Mouse (Mus musculus): ENCODE results near the gene Lrrc29. TPM values are rescaled to one million over a fixed set of nuclear protein-coding genes. Genes with fewer than 3 reads are reported as not detected.
A peak's percentile ranks its signal among the peaks of the same experiment; 100 is the strongest.
"Not testable (repeated sequence)": the region's sequence is repeated elsewhere in the genome, so short reads cannot be mapped to it uniquely, and the experiment has no call there.

The Lrrc29 gene
- total RNA-seq, 2 experiments from 2014 or later: 0.76 to 1.6 TPM

GRCm38 (mm10) chr8:105295256-105295655 is 30.8 kb downstream of the Lrrc29 start:
- intact Hi-C loops (cut with DNase I; ENCODE audit: low total_unique reads): no loop called here
- DNase-seq: no peak

DNA sequence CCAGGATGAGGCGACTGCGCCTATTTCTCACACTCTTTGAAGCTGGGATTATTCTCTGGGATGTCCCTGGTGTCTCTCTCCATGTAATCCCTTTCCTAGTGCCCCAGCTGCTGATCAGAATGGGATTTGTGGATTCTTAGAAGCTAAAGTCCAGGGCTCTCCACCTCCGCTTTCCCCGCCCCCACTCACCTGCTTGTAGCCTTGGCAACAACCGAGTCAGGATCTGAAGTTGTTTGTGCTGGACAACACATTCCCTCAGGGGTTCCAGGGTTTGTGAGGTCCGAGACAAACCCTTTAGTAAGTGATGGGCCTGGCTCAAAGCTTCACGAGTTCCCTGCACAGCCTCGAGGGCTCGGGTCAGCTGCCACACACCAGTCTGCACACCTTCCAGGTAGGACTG is 31.3 kb downstream of the Lrrc29 start:
- intact Hi-C loops (cut with DNase I; ENCODE audit: low total_unique reads): no loop called here
- DNase-seq: no peak

GRCm38 (mm10) chr8:105293405-105293804 is 32.7 kb downstream of the Lrrc29 start:
- no peak for DNase-seq
- intact Hi-C loops (cut with DNase I; ENCODE audit: low total_unique reads): no loop called here

- DNase-seq: no peak
- intact Hi-C loops (cut with DNase I; ENCODE audit: low total_unique reads): no loop called here
These were observed 33.6 kb downstream of the Lrrc29 start for GRCm38 (mm10) chr8:105292471-105292870.

- intact Hi-C loops (cut with DNase I; ENCODE audit: low total_unique reads); DNase-seq: not testable (repeated sequence)
These were observed 34.3 kb downstream of the Lrrc29 start for GRCm38 (mm10) chr8:105291802-105292201.

- DNase-seq; intact Hi-C loops (cut with DNase I; ENCODE audit: low total_unique reads): not testable (repeated sequence)
These were observed 34.7 kb downstream of the Lrrc29 start for GRCm38 (mm10) chr8:105291364-105291763.

GRCm38 (mm10) chr8:105290554-105291314 is 35.3 kb downstream of the Lrrc29 start:
- peak; percentile 92 for DNase-seq
- intact Hi-C loops (cut with DNase I; ENCODE audit: low total_unique reads): no loop called here

DNA sequence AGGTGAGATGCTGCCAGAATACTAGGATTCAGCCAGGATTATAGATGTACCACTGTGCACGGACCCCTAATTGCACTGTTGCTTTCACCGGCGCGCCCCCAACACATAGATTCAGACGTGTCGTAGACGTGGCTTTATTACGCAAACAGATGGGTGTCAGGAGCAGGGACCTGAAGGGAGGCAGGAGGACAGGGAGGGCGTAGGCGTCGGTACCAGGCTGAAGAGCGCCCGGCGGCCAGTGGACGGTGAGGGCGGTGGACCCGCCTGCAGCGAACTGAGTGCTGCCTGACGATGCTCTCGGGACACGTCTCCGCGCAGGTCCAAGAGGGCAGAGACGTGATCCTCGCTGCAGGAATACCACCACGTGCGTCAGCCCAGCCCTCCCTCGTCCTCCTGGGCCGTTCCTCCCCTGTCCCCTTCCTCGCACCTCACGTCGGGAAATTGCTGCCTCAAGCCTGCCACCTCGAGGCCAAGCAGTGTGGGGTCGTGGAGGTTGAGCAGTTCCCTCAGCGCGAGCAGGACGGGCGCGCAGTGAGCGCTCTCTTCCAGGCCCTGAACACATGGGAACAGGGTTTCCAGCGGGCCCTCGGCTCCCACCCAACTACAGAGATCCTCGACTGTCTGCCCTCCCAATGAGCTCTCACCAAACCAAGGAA is 36.1 kb downstream of the Lrrc29 start, which contains the start of gene 4931428F04Rik:
TSS of gene 4931428F04Rik (minus strand) at position 60 of the 656 bp plus-strand sequence.
- peak; percentile 58 for DNase-seq
- intact Hi-C loops (cut with DNase I; ENCODE audit: low total_unique reads): no loop called here

GRCm38 (mm10) chr8:105288958-105289732 is 36.9 kb downstream of the Lrrc29 start:
- intact Hi-C loops (cut with DNase I; ENCODE audit: low total_unique reads): no loop called here
- peak; percentile 91 for DNase-seq

GRCm38 (mm10) chr8:105288231-105288630 is 37.8 kb downstream of the Lrrc29 start:
- no peak for DNase-seq
- intact Hi-C loops (cut with DNase I; ENCODE audit: low total_unique reads): no loop called here

GRCm38 (mm10) chr8:105286907-105287306 is 39.2 kb downstream of the Lrrc29 start:
- no peak for DNase-seq
- intact Hi-C loops (cut with DNase I; ENCODE audit: low total_unique reads): no loop called here

GRCm38 (mm10) chr8:105285514-105285913 is 40.6 kb downstream of the Lrrc29 start:
- intact Hi-C loops (cut with DNase I; ENCODE audit: low total_unique reads): no loop called here
- DNase-seq: no peak

DNA sequence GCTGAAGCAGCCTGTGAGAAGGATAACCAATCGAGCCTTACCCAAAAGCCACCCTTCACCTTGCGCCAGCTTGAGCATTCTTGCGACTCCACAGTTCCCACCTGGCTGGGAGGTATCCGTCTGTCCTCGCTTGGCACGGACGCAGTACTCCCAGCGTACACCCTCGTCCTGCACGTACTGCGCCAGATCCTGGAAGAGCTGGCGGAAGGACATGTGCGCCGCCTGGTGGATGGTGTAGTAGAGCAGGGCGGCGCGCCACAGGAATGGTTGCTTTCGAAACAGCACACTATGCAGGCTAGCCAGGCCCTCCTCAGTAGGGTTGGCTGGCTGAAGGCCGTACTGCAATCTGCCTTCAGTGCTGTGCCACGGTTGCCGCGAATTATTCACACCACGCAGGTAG is 43.0 kb downstream of the Lrrc29 start:
- DNase-seq: peak; percentile 57
- intact Hi-C loops (cut with DNase I; ENCODE audit: low total_unique reads): no loop called here

DNA sequence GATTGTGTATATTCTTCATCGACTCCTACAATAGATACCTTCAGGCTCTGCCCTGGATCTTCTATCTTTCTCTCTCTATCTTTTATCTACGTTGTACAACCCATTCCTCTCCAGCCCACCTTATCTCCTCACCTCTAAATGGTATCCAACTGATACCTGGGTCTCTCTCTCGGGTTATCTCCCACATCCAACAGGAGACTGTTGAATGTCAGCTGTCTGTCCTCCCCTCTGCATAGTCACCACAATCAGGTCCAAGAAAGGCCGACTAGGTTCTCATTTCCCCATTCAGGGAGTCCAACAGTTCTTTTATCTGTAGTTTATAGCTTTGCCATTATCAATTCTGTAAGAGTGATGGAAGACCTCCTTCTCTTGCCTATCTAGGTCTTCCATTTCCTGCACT is 43.8 kb downstream of the Lrrc29 start:
- DNase-seq: no peak
- intact Hi-C loops (cut with DNase I; ENCODE audit: low total_unique reads): no loop called here

GRCm38 (mm10) chr8:105281821-105282220 is 44.3 kb downstream of the Lrrc29 start:
- DNase-seq: no peak
- intact Hi-C loops (cut with DNase I; ENCODE audit: low total_unique reads): no loop called here

- intact Hi-C loops (cut with DNase I; ENCODE audit: low total_unique reads): no loop called here
- no peak for DNase-seq
These were observed 45.5 kb downstream of the Lrrc29 start for GRCm38 (mm10) chr8:105280567-105280966.

GRCm38 (mm10) chr8:105278911-105279334 is 47.2 kb downstream of the Lrrc29 start:
- peak; percentile 85 for DNase-seq
- intact Hi-C loops (cut with DNase I; ENCODE audit: low total_unique reads): no loop called here

DNA sequence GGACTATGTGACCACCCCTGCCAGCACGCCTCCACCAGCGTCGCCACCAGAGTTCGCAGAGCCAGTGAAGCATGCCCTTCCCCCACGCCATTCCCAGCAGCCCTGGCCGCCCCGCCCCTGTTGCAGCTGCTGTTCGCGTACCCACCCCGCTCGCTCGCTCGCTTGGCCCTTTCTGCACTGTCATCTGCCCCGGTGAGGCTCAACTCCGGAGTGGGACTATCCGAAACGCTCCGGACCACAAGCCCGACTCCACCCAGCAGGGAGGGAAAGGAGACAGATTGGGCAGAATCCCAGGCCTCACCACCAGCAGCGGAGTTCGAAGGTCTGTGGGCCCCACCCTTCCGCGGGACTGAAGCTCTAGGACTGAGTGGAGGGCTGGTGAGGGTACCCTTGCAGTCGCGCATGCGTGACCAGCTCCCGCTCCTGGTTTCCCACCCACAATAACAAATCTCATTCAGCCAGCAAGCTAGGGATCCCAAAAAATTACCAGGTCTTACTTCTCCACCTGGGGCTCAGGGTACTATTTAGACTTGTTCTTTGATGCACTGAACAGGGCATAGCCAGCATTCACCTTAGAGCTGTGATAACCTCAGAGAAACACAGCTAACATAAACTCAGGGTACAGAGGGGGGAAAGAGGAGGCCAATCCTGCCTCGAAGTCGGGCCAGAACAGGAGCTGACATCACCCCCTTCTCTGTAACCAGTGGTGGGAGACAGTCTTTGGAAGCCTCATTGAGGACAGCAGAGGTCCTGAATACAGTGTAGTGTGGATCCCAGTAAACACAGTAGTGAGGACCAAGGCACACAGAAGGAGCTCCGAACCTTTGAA is 49.6 kb downstream of the Lrrc29 start:
- peak; percentile 80 for DNase-seq
- intact Hi-C loops (cut with DNase I; ENCODE audit: low total_unique reads): no loop called here

DNA sequence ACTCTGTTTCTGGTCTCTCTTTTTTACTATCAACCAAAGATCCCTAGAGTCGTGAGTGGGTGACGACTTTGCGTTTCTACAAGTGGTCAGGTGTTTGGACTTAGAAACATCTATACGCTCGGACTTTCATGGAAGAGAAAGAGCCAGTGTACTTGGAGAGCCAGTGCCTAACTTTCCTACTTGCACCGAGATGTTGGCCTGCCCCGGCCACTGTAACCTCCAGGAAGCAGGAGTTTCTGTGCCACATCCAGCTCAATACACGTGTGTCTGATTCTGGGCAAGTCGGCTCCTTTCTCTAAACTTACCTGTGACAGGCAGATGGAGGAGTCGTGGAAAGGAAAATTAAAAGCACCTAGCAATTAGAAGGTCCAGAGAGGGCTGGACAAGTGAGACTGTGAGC is 50.2 kb downstream of the Lrrc29 start, which contains the start of gene Nol3:
TSS of gene Nol3 (plus strand) at position 301 of the 400 bp plus-strand sequence.
- intact Hi-C loops (cut with DNase I; ENCODE audit: low total_unique reads): no loop called here
- no peak for DNase-seq
